Mouse (Mus musculus) liver, postnatal 0 days (tissue): ENCODE measurements around the gene Tspan18. TPM values are rescaled to one million over a fixed set of nuclear protein-coding genes. Genes with fewer than 3 reads are reported as not detected.
A peak's percentile ranks its signal among the peaks of the same experiment; 100 is the strongest.

ENCODE experiments used
- ATAC-seq: fragments of 200-750 bp; cut with Nextera tagmentation; 2 replicates; pipeline ENCODE4 v1.8.0; 2017; ENCODE audit warnings: mild to moderate bottlenecking, moderate library complexity
- DNase-seq: peaks from one replicate; pipeline ENCODE4 v3.0.0-alpha.2; 2016
- H3K27ac ChIP-seq: fragments of 300-500 bp; sonication (generic); 2 replicates; pipeline ENCODE4 v1.5.1; 2014; ENCODE audit warnings: antibody characterized with exemption, moderate library complexity, mild to moderate bottlenecking, low read depth
- H3K27me3 ChIP-seq: fragments of 300-500 bp; sonication (generic); 2 replicates; pipeline ENCODE4 v1.6.1; 2014; ENCODE audit warnings: low read length, control low read depth, mixed read lengths; ENCODE audit not compliant: insufficient read depth
- H3K36me3 ChIP-seq: fragments of 300-500 bp; sonication (generic); replicated peaks from 2 replicates; pipeline ENCODE4 v1.6.1; 2014; ENCODE audit warnings: mild to moderate bottlenecking, control low read depth, low read length, moderate library complexity, mixed read lengths; ENCODE audit not compliant: insufficient read depth
- H3K4me1 ChIP-seq: fragments of 300-500 bp; sonication (generic); 2 replicates; pipeline ENCODE4 v1.6.1; 2014; ENCODE audit warnings: antibody characterized with exemption, mild to moderate bottlenecking, control low read depth; ENCODE audit not compliant: insufficient read depth
- H3K4me2 ChIP-seq: fragments of 300-500 bp; sonication (generic); 2 replicates; pipeline ENCODE4 v1.6.1; 2014; ENCODE audit warnings: low read depth, mild to moderate bottlenecking, low read length, moderate library complexity, mixed read lengths
- H3K4me3 ChIP-seq: fragments of 300-500 bp; sonication (generic); 2 replicates; pipeline ENCODE4 v1.5.1; 2014; ENCODE audit warnings: low read depth, low read length
- H3K9ac ChIP-seq: fragments of 300-500 bp; sonication (generic); replicated peaks from 2 replicates; pipeline ENCODE4 v1.6.1; 2014; ENCODE audit warnings: mild to moderate bottlenecking, moderate library complexity
- H3K9me3 ChIP-seq: fragments of 300-500 bp; sonication (generic); 2 replicates; pipeline ENCODE4 v1.6.1; 2016; ENCODE audit warnings: mild to moderate bottlenecking, control low read depth, low read length, mixed read lengths
- CTCF ChIP-seq: sonication (generic); IDR thresholded peaks from 2 replicates; pipeline ENCODE4 v1.5.1; 2016; ENCODE audit warnings: antibody characterized with exemption, low read depth
- EP300 ChIP-seq: IDR thresholded peaks from 2 replicates; pipeline ENCODE4 v1.6.1; 2016; ENCODE audit warnings: antibody characterized with exemption, low read depth, mild to moderate bottlenecking
- WGBS: fragments of 180-500 bp; shearing (Covaris S2); extraction: QIAGEN DNeasy Blood & Tissue Kit; methylation state at CpG from one replicate; pipeline ENCODE4 v1.1.7; 2014; ENCODE audit not compliant: insufficient replicate concordance; 5-methylcytosine and 5-hydroxymethylcytosine counted together
- polyA plus RNA-seq: library from polyadenylated mRNA; unstranded; fragments of >200 nt; fragmentation: Nextera tagmentation; extraction: Ambion mirVana; gene quantifications from 2 replicates; pipeline ENCODE4 v1.2.1, GENCODE M21; 2015

Gene Tspan18
- polyA plus RNA-seq, 1 experiment from 2014 or later = 2.6 TPM

- Histone ChIP-seq H3K4me3 (no peak overlapping the region), H3K36me3 (no peaks in the 10 kb centered on the region), H3K9me3 (no peaks in the 10 kb centered on the region), H3K4me2 (no peak overlapping the region), H3K27ac (no peak overlapping the region), H3K27me3 (peaks cover 51% of the 10 kb centered on the region), H3K4me1 (peaks cover 3% of the 10 kb centered on the region; the same call in 1 of the 2 replicates), H3K9ac (no peak overlapping the region)
- no peak for ATAC-seq
- no peak for DNase-seq
- 72% methylated on average over 11 of the region's 11 CpGs for WGBS
- TF ChIP-seq CTCF (no peak), EP300 (no peak)
These were observed 151.4 kb downstream of the Tspan18 start for GRCm38 (mm10) chr2:93182859-93183258.

GRCm38 (mm10) chr2:93180077-93180844 is 154.0 kb downstream of the Tspan18 start:
- H3K27me3 ChIP-seq = peaks cover 37% of the 10 kb centered on the region

DNA sequence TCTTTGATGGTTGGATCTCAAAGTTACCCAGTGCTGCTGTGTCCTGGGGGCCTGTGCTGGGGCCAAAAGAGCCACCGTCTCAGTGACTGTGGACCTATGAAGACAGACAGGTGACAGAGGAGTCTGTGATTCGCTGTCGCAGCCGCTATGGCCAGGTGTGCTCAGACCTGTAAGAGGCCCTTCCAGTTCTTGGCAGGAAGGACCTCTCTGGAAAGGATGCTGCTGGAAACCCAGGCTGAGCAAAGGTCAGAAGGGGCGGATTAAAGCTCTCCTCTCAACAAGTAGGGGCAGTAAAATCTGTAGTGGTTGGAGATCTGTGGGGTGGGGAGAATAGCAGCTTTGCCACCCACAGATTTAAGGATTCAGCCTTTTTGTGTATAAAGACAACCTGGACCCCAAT is 154.7 kb downstream of the Tspan18 start:
- TF ChIP-seq EP300 (no peak), CTCF (no peak)
- 56% methylated on average over 5 of the region's 5 CpGs for WGBS
- H3K9ac ChIP-seq = no peak overlapping the region
- H3K36me3 ChIP-seq = no peaks in the 10 kb centered on the region
- H3K9me3 ChIP-seq = no peaks in the 10 kb centered on the region
- peaks cover 3% of the 10 kb centered on the region; the same call in 1 of the 2 replicates for H3K4me1 ChIP-seq
- H3K4me3 ChIP-seq = no peak overlapping the region
- DNase-seq (no peak), ATAC-seq (no peak)
- H3K27me3 ChIP-seq = peaks cover 37% of the 10 kb centered on the region
- no peak overlapping the region for H3K4me2 ChIP-seq
- H3K27ac ChIP-seq = no peak overlapping the region

More at GRCm38 (mm10) chr2:93180077-93180844, 154.0 kb downstream of the Tspan18 start:
- H3K36me3 ChIP-seq = no peaks in the 10 kb centered on the region
- peaks cover 3% of the 10 kb centered on the region; the same call in 1 of the 2 replicates for H3K4me1 ChIP-seq
- peak overlapping the region; percentile 60 for H3K4me2 ChIP-seq
- no peaks in the 10 kb centered on the region for H3K9me3 ChIP-seq
- TF ChIP-seq EP300 (no peak), CTCF (no peak)
- peak overlapping the region; percentile 30 for H3K4me3 ChIP-seq
- no peak overlapping the region; the same call in 1 of the 2 replicates for H3K9ac ChIP-seq
- WGBS = 3% methylated on average over 41 of the region's 41 CpGs
- no peak overlapping the region for H3K27ac ChIP-seq
- ATAC-seq = no peak
- no peak for DNase-seq

DNA sequence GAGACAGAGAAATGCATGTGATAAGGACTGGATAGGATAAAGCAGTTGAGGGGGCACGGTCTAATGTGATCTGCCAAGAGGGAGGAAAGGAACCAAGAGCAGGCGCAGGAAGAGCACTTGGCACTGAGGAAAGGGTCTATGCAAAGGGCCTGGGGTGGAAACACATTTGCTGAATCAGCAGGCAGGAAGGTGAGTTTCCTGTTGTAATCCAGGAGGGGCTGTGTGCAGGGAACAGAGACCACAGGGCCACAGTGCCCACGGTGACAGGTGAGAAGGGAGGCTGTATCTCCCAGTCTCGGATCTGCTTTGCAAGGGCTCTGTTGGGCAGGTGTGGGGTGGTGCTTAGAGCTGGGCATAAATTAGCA is 156.0 kb downstream of the Tspan18 start:
- peaks cover 3% of the 10 kb centered on the region; the same call in 1 of the 2 replicates for H3K4me1 ChIP-seq
- TF ChIP-seq EP300 (no peak), CTCF (no peak)
- DNase-seq = no peak
- no peak overlapping the region for H3K9ac ChIP-seq
- ATAC-seq = no peak
- H3K27ac ChIP-seq = no peak overlapping the region
- H3K9me3 ChIP-seq = no peaks in the 10 kb centered on the region
- WGBS = 50% methylated on average over 4 of the region's 4 CpGs
- H3K27me3 ChIP-seq = peaks cover 37% of the 10 kb centered on the region
- no peak overlapping the region for H3K4me3 ChIP-seq
- no peaks in the 10 kb centered on the region for H3K36me3 ChIP-seq
- no peak overlapping the region for H3K4me2 ChIP-seq

DNA sequence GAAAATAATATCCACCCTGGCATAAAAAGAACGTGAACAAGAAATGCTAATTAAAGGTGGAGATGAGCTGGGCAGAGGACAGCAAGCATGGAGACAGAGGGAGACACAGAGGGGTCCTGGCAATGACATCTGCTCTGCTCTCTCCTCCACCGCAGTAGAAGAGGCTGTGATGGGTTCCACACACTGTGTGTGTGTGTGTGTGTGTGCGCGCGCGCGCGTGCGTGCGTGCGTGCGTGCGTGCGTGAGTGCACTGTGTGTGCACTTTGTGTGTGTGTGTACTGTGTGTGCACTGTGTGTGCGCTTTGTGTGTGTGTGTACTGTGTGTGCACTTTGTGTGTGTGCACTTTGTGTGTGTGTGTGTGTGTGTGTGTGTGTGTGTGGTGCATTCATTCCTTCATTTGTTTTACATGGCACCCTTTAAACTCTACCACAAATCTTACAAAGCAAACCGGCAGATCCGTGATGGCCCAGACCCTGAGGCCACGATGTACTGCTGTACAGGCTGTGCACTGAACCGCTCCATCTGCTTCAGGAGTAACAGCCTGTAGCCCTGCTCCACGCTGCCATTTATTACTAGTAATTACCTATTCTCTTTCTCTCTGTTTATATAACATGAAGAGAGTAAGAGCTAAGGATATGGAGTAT is 156.5 kb downstream of the Tspan18 start:
- peaks cover 3% of the 10 kb centered on the region; the same call in 1 of the 2 replicates for H3K4me1 ChIP-seq
- no peak overlapping the region for H3K9ac ChIP-seq
- no peak overlapping the region for H3K4me2 ChIP-seq
- no peaks in the 10 kb centered on the region for H3K9me3 ChIP-seq
- DNase-seq (no peak), ATAC-seq (no peak)
- TF ChIP-seq EP300 (no peak), CTCF (no peak)
- no peak overlapping the region for H3K27ac ChIP-seq
- WGBS = 80% methylated on average over 20 of the region's 20 CpGs
- H3K36me3 ChIP-seq = no peaks in the 10 kb centered on the region
- H3K27me3 ChIP-seq = peaks cover 37% of the 10 kb centered on the region
- H3K4me3 ChIP-seq = no peak overlapping the region

- ATAC-seq (no peak), DNase-seq (peak; percentile 56)
- Histone ChIP-seq H3K9me3 (no peaks in the 10 kb centered on the region), H3K36me3 (no peaks in the 10 kb centered on the region), H3K9ac (no peak overlapping the region), H3K4me2 (no peak overlapping the region), H3K27me3 (peaks cover 37% of the 10 kb centered on the region), H3K4me1 (peaks cover 3% of the 10 kb centered on the region; the same call in 1 of the 2 replicates), H3K4me3 (no peak overlapping the region), H3K27ac (no peak overlapping the region)
- WGBS = 12% methylated on average over 17 of the region's 17 CpGs
- TF ChIP-seq CTCF (no peak), EP300 (no peak)
These were observed 157.2 kb downstream of the Tspan18 start for GRCm38 (mm10) chr2:93176871-93177667.
